Mouse (Mus musculus): ENCODE data around the gene Tcp11l2. TPM values are rescaled to one million over a fixed set of nuclear protein-coding genes. Genes with fewer than 3 reads are reported as not detected.

Tcp11l2 gene
- polyA plus RNA-seq, 1 experiment from 2014 or later, result 39.5 TPM

- peak overlapping the region; percentile 45; the same call in 1 of the 2 replicates for H3K4me2 ChIP-seq (ENCODE audit: low read depth, low read length)
- 39% methylated on average over 3 of the region's 3 CpGs for WGBS
These were observed 31.9 kb downstream of the Tcp11l2 start for GRCm38 (mm10) chr10:84608361-84608760.

GRCm38 (mm10) chr10:84610324-84610723, 33.9 kb downstream of the Tcp11l2 start:
- H3K4me1 ChIP-seq (ENCODE audit: control insufficient read depth, insufficient read depth, low read length), result peaks cover 43% of the 10 kb centered on the region
- H3K36me3 ChIP-seq (ENCODE audit: control insufficient read depth, insufficient read depth), result peaks cover 16% of the 10 kb centered on the region
- H3K27me3 ChIP-seq (ENCODE audit: control insufficient read depth, insufficient read depth, low read length), result no peaks in the 10 kb centered on the region
- 31% methylated on average over 4 of the region's 4 CpGs for WGBS
- no peak overlapping the region for H3K4me3 ChIP-seq (ENCODE audit: low read length)
- H3K27ac ChIP-seq (ENCODE audit: low read length), result peak overlapping the region; percentile 84
- no peak overlapping the region for H3K4me2 ChIP-seq (ENCODE audit: low read depth, low read length)
- ATAC-seq (replicated peaks; ENCODE audit: extremely low read depth, insufficient read depth, low FRiP score), result no peak
- H3K9ac ChIP-seq (ENCODE audit: low read length), result peak overlapping the region; percentile 42; the same call in 1 of the 2 replicates
- H3K9me3 ChIP-seq (replicated peaks; ENCODE audit: control insufficient read depth, low read length), result no peaks in the 10 kb centered on the region

More at GRCm38 (mm10) chr10:84608361-84608760, 31.9 kb downstream of the Tcp11l2 start:
- Histone ChIP-seq H3K4me1 (ENCODE audit: control insufficient read depth, insufficient read depth, low read length) (peaks cover 43% of the 10 kb centered on the region), H3K27me3 (ENCODE audit: control insufficient read depth, insufficient read depth, low read length) (no peaks in the 10 kb centered on the region), H3K36me3 (ENCODE audit: control insufficient read depth, insufficient read depth) (peaks cover 18% of the 10 kb centered on the region), H3K9ac (ENCODE audit: low read length) (0 out of 2 replicates have a peak overlapping the region, but pooled peaks have one; percentile 47), H3K9me3 (replicated peaks; ENCODE audit: control insufficient read depth, low read length) (no peaks in the 10 kb centered on the region), H3K27ac (ENCODE audit: low read length) (peak overlapping the region; percentile 72), H3K4me3 (ENCODE audit: low read length) (no peak overlapping the region)
- peak; percentile 65 for ATAC-seq (replicated peaks; ENCODE audit: extremely low read depth, insufficient read depth, low FRiP score)

GRCm38 (mm10) chr10:84610783-84611182, 34.4 kb downstream of the Tcp11l2 start:
- peak overlapping the region; percentile 42; the same call in 1 of the 2 replicates for H3K9ac ChIP-seq (ENCODE audit: low read length)
- no peaks in the 10 kb centered on the region for H3K27me3 ChIP-seq (ENCODE audit: control insufficient read depth, insufficient read depth, low read length)
- ATAC-seq (replicated peaks; ENCODE audit: extremely low read depth, insufficient read depth, low FRiP score), result no peak
- H3K4me2 ChIP-seq (ENCODE audit: low read depth, low read length), result no peak overlapping the region
- peak overlapping the region; percentile 84 for H3K27ac ChIP-seq (ENCODE audit: low read length)
- no peak overlapping the region for H3K4me3 ChIP-seq (ENCODE audit: low read length)
- peaks cover 43% of the 10 kb centered on the region for H3K4me1 ChIP-seq (ENCODE audit: control insufficient read depth, insufficient read depth, low read length)
- H3K36me3 ChIP-seq (ENCODE audit: control insufficient read depth, insufficient read depth), result peaks cover 12% of the 10 kb centered on the region
- H3K9me3 ChIP-seq (replicated peaks; ENCODE audit: control insufficient read depth, low read length), result no peaks in the 10 kb centered on the region
- 49% methylated on average over 3 of the region's 3 CpGs for WGBS

DNA sequence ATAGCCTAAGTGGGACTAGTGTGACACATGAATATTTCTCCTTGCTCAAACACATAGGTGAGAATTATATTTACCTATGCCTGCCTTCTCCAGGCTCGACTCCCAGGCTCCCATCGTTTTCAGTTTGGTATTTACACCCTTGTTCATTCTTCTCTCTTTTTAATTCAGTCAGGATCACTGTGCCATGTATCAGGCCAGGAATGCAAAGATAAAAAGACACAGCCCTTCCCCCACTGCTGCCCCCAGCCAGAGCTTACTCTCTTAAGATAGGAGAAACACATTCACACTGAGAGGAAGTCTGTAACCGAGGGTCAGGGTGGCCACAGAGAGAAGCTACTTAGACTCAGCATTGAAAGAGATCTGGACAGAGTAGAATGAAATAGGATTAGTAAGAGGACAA, 35.2 kb downstream of the Tcp11l2 start:
- Histone ChIP-seq H3K9ac (ENCODE audit: low read length) (no peak overlapping the region), H3K27ac (ENCODE audit: low read length) (peak overlapping the region; percentile 43), H3K27me3 (ENCODE audit: control insufficient read depth, insufficient read depth, low read length) (no peaks in the 10 kb centered on the region), H3K9me3 (replicated peaks; ENCODE audit: control insufficient read depth, low read length) (no peaks in the 10 kb centered on the region), H3K4me1 (ENCODE audit: control insufficient read depth, insufficient read depth, low read length) (peaks cover 43% of the 10 kb centered on the region), H3K4me2 (ENCODE audit: low read depth, low read length) (no peak overlapping the region), H3K4me3 (ENCODE audit: low read length) (no peak overlapping the region), H3K36me3 (ENCODE audit: control insufficient read depth, insufficient read depth) (peaks cover 5% of the 10 kb centered on the region; the same call in 1 of the 2 replicates)
- WGBS, result 22% methylated on average over 3 of the region's 3 CpGs
- no peak for ATAC-seq (replicated peaks; ENCODE audit: extremely low read depth, insufficient read depth, low FRiP score)

- 81% methylated on average over 2 of the region's 2 CpGs for WGBS
- Histone ChIP-seq H3K27ac (ENCODE audit: low read length) (peak overlapping the region; percentile 43), H3K9ac (ENCODE audit: low read length) (no peak overlapping the region), H3K4me2 (ENCODE audit: low read depth, low read length) (no peak overlapping the region), H3K9me3 (replicated peaks; ENCODE audit: control insufficient read depth, low read length) (no peaks in the 10 kb centered on the region), H3K27me3 (ENCODE audit: control insufficient read depth, insufficient read depth, low read length) (no peaks in the 10 kb centered on the region), H3K4me1 (ENCODE audit: control insufficient read depth, insufficient read depth, low read length) (peaks cover 43% of the 10 kb centered on the region), H3K4me3 (ENCODE audit: low read length) (no peak overlapping the region), H3K36me3 (ENCODE audit: control insufficient read depth, insufficient read depth) (peaks cover 5% of the 10 kb centered on the region; the same call in 1 of the 2 replicates)
- no peak for ATAC-seq (replicated peaks; ENCODE audit: extremely low read depth, insufficient read depth, low FRiP score)
These were observed 35.9 kb downstream of the Tcp11l2 start for GRCm38 (mm10) chr10:84612281-84612680.

DNA sequence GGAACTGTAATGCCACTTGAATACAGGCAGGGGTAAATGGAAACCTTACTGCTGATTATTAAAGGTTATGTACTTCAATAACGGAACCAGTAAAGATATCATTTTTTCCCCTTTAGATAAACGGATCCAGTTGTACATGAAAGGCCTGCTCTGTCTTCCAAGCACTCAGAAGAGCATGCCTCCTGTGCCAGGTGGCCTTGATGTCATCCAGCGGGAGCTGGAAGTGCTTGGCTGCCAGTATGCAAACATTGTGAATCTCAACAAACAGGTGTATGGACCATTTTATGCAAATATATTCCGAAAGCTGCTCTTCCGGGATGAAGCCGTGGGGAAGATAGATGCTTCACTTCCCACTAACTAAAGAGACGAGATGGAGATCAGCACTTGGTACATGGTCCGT, 36.9 kb downstream of the Tcp11l2 start:
- 78% methylated on average over 8 of the region's 8 CpGs for WGBS
- H3K36me3 ChIP-seq (ENCODE audit: control insufficient read depth, insufficient read depth), result peaks cover 5% of the 10 kb centered on the region; the same call in 1 of the 2 replicates
- H3K27ac ChIP-seq (ENCODE audit: low read length), result no peak overlapping the region
- no peak overlapping the region for H3K4me2 ChIP-seq (ENCODE audit: low read depth, low read length)
- H3K9ac ChIP-seq (ENCODE audit: low read length), result no peak overlapping the region
- no peaks in the 10 kb centered on the region for H3K9me3 ChIP-seq (replicated peaks; ENCODE audit: control insufficient read depth, low read length)
- H3K27me3 ChIP-seq (ENCODE audit: control insufficient read depth, insufficient read depth, low read length), result no peaks in the 10 kb centered on the region
- no peak for ATAC-seq (replicated peaks; ENCODE audit: extremely low read depth, insufficient read depth, low FRiP score)
- H3K4me1 ChIP-seq (ENCODE audit: control insufficient read depth, insufficient read depth, low read length), result peaks cover 39% of the 10 kb centered on the region
- no peak overlapping the region for H3K4me3 ChIP-seq (ENCODE audit: low read length)

DNA sequence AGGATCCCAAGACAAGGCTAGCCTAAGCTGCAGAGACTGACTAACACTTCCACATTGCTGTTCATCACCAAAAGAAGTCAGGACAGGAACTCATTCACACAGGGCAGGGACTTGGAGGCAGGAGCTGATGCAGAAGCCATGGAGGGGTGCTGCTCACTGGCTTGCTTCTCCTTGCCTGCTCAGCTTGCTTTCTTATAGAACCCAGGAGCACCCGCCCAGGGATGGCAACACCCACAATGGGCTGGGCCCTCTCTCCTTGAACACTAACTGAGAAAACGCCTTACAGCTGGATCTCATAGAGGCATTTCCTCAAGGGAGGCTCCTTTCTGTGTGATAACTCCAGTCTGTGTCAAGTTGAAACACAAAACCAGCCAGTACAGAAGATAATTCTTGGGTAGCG, 38.6 kb downstream of the Tcp11l2 start:
- Histone ChIP-seq H3K27me3 (ENCODE audit: control insufficient read depth, insufficient read depth, low read length) (no peaks in the 10 kb centered on the region), H3K4me2 (ENCODE audit: low read depth, low read length) (no peak overlapping the region), H3K4me3 (ENCODE audit: low read length) (no peak overlapping the region), H3K9ac (ENCODE audit: low read length) (no peak overlapping the region), H3K27ac (ENCODE audit: low read length) (no peak overlapping the region), H3K36me3 (ENCODE audit: control insufficient read depth, insufficient read depth) (peaks cover 5% of the 10 kb centered on the region; the same call in 1 of the 2 replicates), H3K4me1 (ENCODE audit: control insufficient read depth, insufficient read depth, low read length) (peaks cover 26% of the 10 kb centered on the region), H3K9me3 (replicated peaks; ENCODE audit: control insufficient read depth, low read length) (no peaks in the 10 kb centered on the region)
- no peak for ATAC-seq (replicated peaks; ENCODE audit: extremely low read depth, insufficient read depth, low FRiP score)
- 65% methylated on average over 3 of the region's 3 CpGs for WGBS

DNA sequence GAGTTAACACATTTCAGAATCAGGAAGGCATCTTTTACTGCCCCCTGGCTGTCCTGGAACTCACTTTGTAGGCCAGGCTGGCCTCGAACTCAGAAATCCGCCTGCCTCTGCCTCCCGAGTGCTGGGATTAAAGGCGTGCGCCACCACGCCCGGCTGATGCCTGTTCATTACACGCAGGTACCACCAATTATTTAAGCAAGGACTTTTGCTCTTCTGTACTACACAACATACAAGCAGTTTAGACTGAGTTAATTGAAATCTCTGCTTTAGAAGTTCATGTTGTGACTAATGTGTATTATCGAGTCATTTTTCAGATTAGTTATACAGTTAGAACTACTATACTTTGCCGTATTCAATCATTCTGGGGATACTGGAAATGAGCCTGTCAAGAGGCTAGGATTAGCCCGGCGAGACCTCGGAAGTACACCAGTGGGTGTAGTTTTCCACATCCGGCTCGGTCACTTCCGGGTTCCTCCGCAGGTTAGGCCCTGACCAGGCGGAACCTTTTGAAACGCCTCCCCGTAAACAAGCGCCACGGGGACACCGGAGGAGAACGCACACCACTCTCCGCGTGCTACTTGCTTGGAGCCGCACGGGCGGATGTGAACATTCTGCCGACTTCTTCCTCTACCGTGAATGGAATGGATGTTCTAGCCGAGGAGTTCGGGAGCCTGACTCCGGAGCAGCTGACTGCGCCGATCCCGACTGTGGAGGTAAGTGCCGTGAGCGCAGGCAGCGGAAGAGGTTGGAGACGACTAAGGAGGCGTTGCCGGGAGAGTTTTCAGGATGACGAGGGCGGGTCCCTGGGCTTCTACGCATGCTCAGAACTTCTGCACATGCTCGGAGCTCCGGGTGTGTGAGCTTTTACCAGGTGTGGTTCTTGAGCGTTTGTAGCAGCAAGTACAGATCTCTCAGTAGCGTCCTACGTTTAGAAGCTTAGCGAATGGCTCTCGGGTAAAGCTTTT, 45.7 kb downstream of the Tcp11l2 start, which contains the start of gene Polr3b:
Gene Polr3b, plus strand, starts transcription at position 467 of the 965 bp plus-strand sequence.
- Histone ChIP-seq H3K4me1 (ENCODE audit: control insufficient read depth, insufficient read depth, low read length) (peaks cover 11% of the 10 kb centered on the region), H3K4me3 (ENCODE audit: low read length) (peak within 1 kb of the TSS; percentile 85), H3K27ac (ENCODE audit: low read length) (peak within 1 kb of the TSS; percentile 99), H3K36me3 (ENCODE audit: control insufficient read depth, insufficient read depth) (no peaks in the 10 kb centered on the region), H3K4me2 (ENCODE audit: low read depth, low read length) (peak within 1 kb of the TSS; percentile 88), H3K27me3 (ENCODE audit: control insufficient read depth, insufficient read depth, low read length) (no peaks in the 10 kb centered on the region), H3K9me3 (replicated peaks; ENCODE audit: control insufficient read depth, low read length) (no peaks in the 10 kb centered on the region), H3K9ac (ENCODE audit: low read length) (peak within 1 kb of the TSS; percentile 87)
- 6% methylated on average over 53 of the region's 53 CpGs for WGBS
- peak; percentile 97 for ATAC-seq (replicated peaks; ENCODE audit: extremely low read depth, insufficient read depth, low FRiP score)

DNA sequence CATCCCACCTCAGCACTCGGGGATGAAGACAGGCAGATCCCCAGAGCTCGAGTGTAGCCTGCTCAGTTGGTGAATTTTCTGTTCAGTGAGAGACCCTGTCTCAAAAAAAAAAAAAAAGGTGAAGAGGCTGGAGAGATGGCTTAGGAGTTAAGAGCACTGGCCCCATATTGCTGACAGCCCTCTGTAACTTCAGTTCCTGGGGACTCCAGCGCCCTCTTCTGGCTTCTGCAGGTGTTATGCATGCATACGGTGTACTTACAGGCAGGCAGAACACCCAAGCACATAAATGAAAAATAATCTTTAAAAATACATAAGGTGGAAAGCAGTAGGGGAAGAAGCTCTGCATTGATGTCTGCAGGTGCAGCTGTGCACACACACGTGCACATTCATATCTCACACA, 54.8 kb downstream of the Tcp11l2 start:
- Histone ChIP-seq H3K27me3 (ENCODE audit: control insufficient read depth, insufficient read depth, low read length) (no peaks in the 10 kb centered on the region), H3K4me1 (ENCODE audit: control insufficient read depth, insufficient read depth, low read length) (no peaks in the 10 kb centered on the region), H3K9me3 (replicated peaks; ENCODE audit: control insufficient read depth, low read length) (no peaks in the 10 kb centered on the region; the same call in 1 of the 2 replicates), H3K27ac (ENCODE audit: low read length) (no peak overlapping the region), H3K9ac (ENCODE audit: low read length) (no peak overlapping the region), H3K36me3 (ENCODE audit: control insufficient read depth, insufficient read depth) (peaks cover 22% of the 10 kb centered on the region), H3K4me2 (ENCODE audit: low read depth, low read length) (no peak overlapping the region), H3K4me3 (ENCODE audit: low read length) (no peak overlapping the region)
- ATAC-seq (replicated peaks; ENCODE audit: extremely low read depth, insufficient read depth, low FRiP score), result no peak
- 59% methylated on average over 5 of the region's 5 CpGs for WGBS
